Mouse (Mus musculus): Measurements from ENCODE around the gene Prkca. TPM values are rescaled to one million over a fixed set of nuclear protein-coding genes. Genes with fewer than 3 reads are reported as not detected.

Gene Prkca
- total RNA-seq, 1 experiment: 8.4 TPM

DNA sequence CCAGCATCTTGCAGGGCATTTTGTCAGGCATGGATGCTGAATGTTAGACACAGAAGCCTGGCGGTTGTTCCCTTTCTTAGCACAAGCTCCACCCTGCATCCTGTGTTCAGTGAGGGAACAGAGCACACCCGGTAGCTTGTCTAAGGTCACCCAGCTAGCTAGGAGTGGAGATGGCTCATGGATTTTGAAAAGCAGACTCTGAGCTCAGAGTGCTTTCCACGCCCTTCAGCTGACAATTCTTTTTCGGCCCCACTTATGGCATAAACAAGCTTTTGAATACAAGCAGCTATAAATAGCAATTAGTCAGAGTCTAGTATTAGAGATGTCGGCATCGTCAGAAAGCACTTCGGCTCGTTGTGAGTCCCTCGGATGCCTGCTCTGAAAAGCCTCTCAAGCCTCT lies 178.0 kb downstream of the Prkca start:
- no peaks in the 10 kb centered on the region for H3K9me3 ChIP-seq (ENCODE audit: control insufficient read depth, insufficient read depth, low read depth, low read length)
- no peaks in the 10 kb centered on the region for H3K36me3 ChIP-seq (ENCODE audit: control insufficient read depth, insufficient read depth, low read length, poor library complexity, severe bottlenecking)
- TF ChIP-seq MAFK (IDR thresholded peaks at IDR 0.05; ENCODE audit: insufficient read depth, low read depth, low read length): no peak
- TF ChIP-seq CHD2 (IDR thresholded peaks at IDR 0.05; ENCODE audit: low read depth, low read length): no peak
- no peak for TF ChIP-seq ZNF384 (IDR thresholded peaks at IDR 0.05; ENCODE audit: low read depth, low read length)
- TF ChIP-seq HCFC1 (IDR thresholded peaks at IDR 0.05; ENCODE audit: borderline replicate concordance, insufficient read depth, low read length): no peak
- in situ Hi-C loops (cut with MboI; ENCODE audit: low sequenced_read_pairs in 2 of 2, unreplicated experiment in 2 of 2): no loop called here
- no peak for DNase-seq (ENCODE audit: low read depth, low spot score)
- no peaks in the 10 kb centered on the region for H3K4me1 ChIP-seq (ENCODE audit: control insufficient read depth in 2 of 2, insufficient read depth in 2 of 2, low read length in 2 of 2, poor library complexity in 1 of 2)
- no peak overlapping the region for H3K4me3 ChIP-seq (ENCODE audit: insufficient read depth in 1 of 2, low read depth in 1 of 2, low read length in 2 of 2, poor library complexity in 1 of 2, severe bottlenecking in 1 of 2)
- H3K27ac ChIP-seq (ENCODE audit: insufficient read depth, low read depth, low read length, poor library complexity, severe bottlenecking): no peak overlapping the region
- H3K9ac ChIP-seq (ENCODE audit: insufficient read depth, low read depth, low read length, poor library complexity, severe bottlenecking): no peak overlapping the region

DNA sequence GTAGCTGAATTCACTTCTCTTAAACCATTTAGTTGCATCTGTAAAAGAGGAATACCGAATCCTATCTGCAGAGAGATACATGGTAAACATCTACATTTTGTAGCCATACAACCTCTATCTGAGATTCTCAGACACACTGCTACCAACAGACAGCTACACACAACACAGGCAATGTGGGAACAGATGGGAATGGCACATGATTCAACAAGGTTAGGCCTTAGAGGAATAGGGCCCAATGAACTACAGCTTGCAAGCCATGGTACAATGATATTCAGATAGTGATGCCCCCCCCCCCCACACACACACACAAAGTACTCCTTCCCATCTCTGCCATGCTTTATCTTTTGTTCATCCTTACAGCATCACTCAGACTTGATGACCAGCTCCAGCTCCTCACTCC lies 181.1 kb downstream of the Prkca start:
- H3K4me1 ChIP-seq (ENCODE audit: control insufficient read depth in 2 of 2, insufficient read depth in 2 of 2, low read length in 2 of 2, poor library complexity in 1 of 2): no peaks in the 10 kb centered on the region
- H3K27ac ChIP-seq (ENCODE audit: insufficient read depth, low read depth, low read length, poor library complexity, severe bottlenecking): no peak overlapping the region
- H3K9me3 ChIP-seq (ENCODE audit: control insufficient read depth, insufficient read depth, low read depth, low read length): no peaks in the 10 kb centered on the region
- no peak overlapping the region for H3K9ac ChIP-seq (ENCODE audit: insufficient read depth, low read depth, low read length, poor library complexity, severe bottlenecking)
- no peak overlapping the region for H3K4me3 ChIP-seq (ENCODE audit: insufficient read depth in 1 of 2, low read depth in 1 of 2, low read length in 2 of 2, poor library complexity in 1 of 2, severe bottlenecking in 1 of 2)
- in situ Hi-C loops (cut with MboI; ENCODE audit: low sequenced_read_pairs in 2 of 2, unreplicated experiment in 2 of 2): no loop called here
- H3K36me3 ChIP-seq (ENCODE audit: control insufficient read depth, insufficient read depth, low read length, poor library complexity, severe bottlenecking): no peaks in the 10 kb centered on the region
- no peak for TF ChIP-seq CHD2 (IDR thresholded peaks at IDR 0.05; ENCODE audit: low read depth, low read length)
- TF ChIP-seq MAFK (IDR thresholded peaks at IDR 0.05; ENCODE audit: insufficient read depth, low read depth, low read length): no peak
- no peak for TF ChIP-seq HCFC1 (IDR thresholded peaks at IDR 0.05; ENCODE audit: borderline replicate concordance, insufficient read depth, low read length)
- no peak for TF ChIP-seq ZC3H11A (IDR thresholded peaks at IDR 0.05; ENCODE audit: borderline replicate concordance, low read depth, low read length)
- TF ChIP-seq ZNF384 (IDR thresholded peaks at IDR 0.05; ENCODE audit: low read depth, low read length): no peak
- DNase-seq (ENCODE audit: low read depth, low spot score): no peak

DNA sequence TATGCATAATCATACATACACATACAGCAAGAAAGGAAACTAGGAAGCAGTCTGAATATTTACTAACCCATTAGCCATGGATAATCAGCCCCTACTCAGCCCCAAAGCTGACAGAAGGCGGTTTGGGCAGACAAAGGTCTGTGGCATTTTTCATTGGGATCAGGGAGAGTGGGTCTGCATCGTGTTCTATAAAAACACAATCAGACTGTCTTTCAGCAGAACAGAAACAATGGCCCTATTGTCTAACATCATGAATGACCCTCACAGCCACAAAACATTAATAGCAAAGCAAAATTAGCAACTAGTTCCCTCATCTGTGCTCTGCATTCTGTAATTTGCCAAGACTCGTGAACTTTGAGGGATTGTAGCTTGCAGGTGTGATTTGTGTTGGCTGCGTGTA lies 181.6 kb downstream of the Prkca start:
- no peak for DNase-seq (ENCODE audit: low read depth, low spot score)
- no peaks in the 10 kb centered on the region for H3K4me1 ChIP-seq (ENCODE audit: control insufficient read depth in 2 of 2, insufficient read depth in 2 of 2, low read length in 2 of 2, poor library complexity in 1 of 2)
- no peak overlapping the region for H3K27ac ChIP-seq (ENCODE audit: insufficient read depth, low read depth, low read length, poor library complexity, severe bottlenecking)
- no peaks in the 10 kb centered on the region for H3K36me3 ChIP-seq (ENCODE audit: control insufficient read depth, insufficient read depth, low read length, poor library complexity, severe bottlenecking)
- no peaks in the 10 kb centered on the region for H3K9me3 ChIP-seq (ENCODE audit: control insufficient read depth, insufficient read depth, low read depth, low read length)
- in situ Hi-C loops (cut with MboI; ENCODE audit: low sequenced_read_pairs in 2 of 2, unreplicated experiment in 2 of 2): no loop called here
- TF ChIP-seq MAFK (IDR thresholded peaks at IDR 0.05; ENCODE audit: insufficient read depth, low read depth, low read length) (no peak), CHD2 (IDR thresholded peaks at IDR 0.05; ENCODE audit: low read depth, low read length) (no peak), HCFC1 (IDR thresholded peaks at IDR 0.05; ENCODE audit: borderline replicate concordance, insufficient read depth, low read length) (no peak), ZC3H11A (IDR thresholded peaks at IDR 0.05; ENCODE audit: borderline replicate concordance, low read depth, low read length) (no peak), ZNF384 (IDR thresholded peaks at IDR 0.05; ENCODE audit: low read depth, low read length) (no peak)
- H3K9ac ChIP-seq (ENCODE audit: insufficient read depth, low read depth, low read length, poor library complexity, severe bottlenecking): no peak overlapping the region
- H3K4me3 ChIP-seq (ENCODE audit: insufficient read depth in 1 of 2, low read depth in 1 of 2, low read length in 2 of 2, poor library complexity in 1 of 2, severe bottlenecking in 1 of 2): no peak overlapping the region

DNA sequence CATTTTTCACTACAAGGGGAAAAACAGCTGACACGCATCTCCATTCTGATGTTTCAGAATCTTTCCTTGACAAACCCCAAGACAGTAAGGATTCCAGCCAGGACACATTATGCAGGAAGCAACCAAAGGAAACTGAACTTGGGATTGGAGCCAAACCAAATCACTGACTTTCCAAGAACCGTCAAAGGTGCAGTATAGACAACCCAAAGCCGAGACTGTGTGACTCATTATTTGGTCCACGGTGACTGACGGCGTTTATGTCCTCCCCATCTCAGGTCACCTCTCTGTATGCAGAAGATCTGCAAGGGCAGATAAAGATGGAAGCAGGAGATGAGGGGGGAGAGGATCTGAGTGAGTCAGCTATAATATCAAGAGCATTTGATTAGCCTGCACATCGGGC lies 183.7 kb downstream of the Prkca start:
- in situ Hi-C loops (cut with MboI; ENCODE audit: low sequenced_read_pairs in 2 of 2, unreplicated experiment in 2 of 2): no loop called here
- no peak overlapping the region for H3K27ac ChIP-seq (ENCODE audit: insufficient read depth, low read depth, low read length, poor library complexity, severe bottlenecking)
- no peaks in the 10 kb centered on the region for H3K36me3 ChIP-seq (ENCODE audit: control insufficient read depth, insufficient read depth, low read length, poor library complexity, severe bottlenecking)
- H3K4me3 ChIP-seq (ENCODE audit: insufficient read depth in 1 of 2, low read depth in 1 of 2, low read length in 2 of 2, poor library complexity in 1 of 2, severe bottlenecking in 1 of 2): no peak overlapping the region
- TF ChIP-seq ZC3H11A (IDR thresholded peaks at IDR 0.05; ENCODE audit: borderline replicate concordance, low read depth, low read length) (no peak), MAFK (IDR thresholded peaks at IDR 0.05; ENCODE audit: insufficient read depth, low read depth, low read length) (no peak), ZNF384 (IDR thresholded peaks at IDR 0.05; ENCODE audit: low read depth, low read length) (no peak), CHD2 (IDR thresholded peaks at IDR 0.05; ENCODE audit: low read depth, low read length) (no peak), HCFC1 (IDR thresholded peaks at IDR 0.05; ENCODE audit: borderline replicate concordance, insufficient read depth, low read length) (no peak)
- H3K9ac ChIP-seq (ENCODE audit: insufficient read depth, low read depth, low read length, poor library complexity, severe bottlenecking): no peak overlapping the region
- DNase-seq (ENCODE audit: low read depth, low spot score): no peak
- 0 out of 4 replicates have a peak, but pooled peaks cover 0 to 2% of the 10 kb centered on the region in 2 experiments for H3K4me1 ChIP-seq (ENCODE audit: control insufficient read depth in 2 of 2, insufficient read depth in 2 of 2, low read length in 2 of 2, poor library complexity in 1 of 2)
- no peaks in the 10 kb centered on the region for H3K9me3 ChIP-seq (ENCODE audit: control insufficient read depth, insufficient read depth, low read depth, low read length)

DNA sequence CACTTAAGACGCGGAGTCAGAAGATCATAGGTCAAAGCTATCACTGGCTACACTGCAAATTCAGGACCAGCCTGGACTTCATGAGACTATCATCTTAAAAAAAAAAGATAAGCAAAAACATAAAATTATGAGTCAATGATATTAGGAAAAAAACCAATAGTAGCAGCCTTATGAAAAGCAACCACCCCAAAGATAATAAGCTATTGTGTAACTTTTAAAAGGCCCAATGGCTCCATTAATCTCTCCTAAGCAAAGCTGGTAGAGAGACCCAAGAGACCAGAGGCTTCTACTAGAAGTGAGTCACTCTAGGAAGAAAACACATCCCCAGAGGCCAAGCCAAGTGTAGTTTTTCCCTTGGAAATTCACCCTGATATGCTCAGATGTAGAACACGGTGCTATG lies 185.7 kb downstream of the Prkca start:
- in situ Hi-C loops (cut with MboI; ENCODE audit: low sequenced_read_pairs in 2 of 2, unreplicated experiment in 2 of 2): no loop called here
- no peak overlapping the region for H3K9ac ChIP-seq (ENCODE audit: insufficient read depth, low read depth, low read length, poor library complexity, severe bottlenecking)
- no peak for DNase-seq (ENCODE audit: low read depth, low spot score)
- H3K4me1 ChIP-seq (ENCODE audit: control insufficient read depth in 2 of 2, insufficient read depth in 2 of 2, low read length in 2 of 2, poor library complexity in 1 of 2): 0 out of 4 replicates have a peak, but pooled peaks cover 0 to 2% of the 10 kb centered on the region in 2 experiments
- H3K4me3 ChIP-seq (ENCODE audit: insufficient read depth in 1 of 2, low read depth in 1 of 2, low read length in 2 of 2, poor library complexity in 1 of 2, severe bottlenecking in 1 of 2): no peak overlapping the region
- TF ChIP-seq ZNF384 (IDR thresholded peaks at IDR 0.05; ENCODE audit: low read depth, low read length): no peak
- no peak for TF ChIP-seq ZC3H11A (IDR thresholded peaks at IDR 0.05; ENCODE audit: borderline replicate concordance, low read depth, low read length)
- no peak for TF ChIP-seq MAFK (IDR thresholded peaks at IDR 0.05; ENCODE audit: insufficient read depth, low read depth, low read length)
- TF ChIP-seq CHD2 (IDR thresholded peaks at IDR 0.05; ENCODE audit: low read depth, low read length): no peak
- no peak for TF ChIP-seq HCFC1 (IDR thresholded peaks at IDR 0.05; ENCODE audit: borderline replicate concordance, insufficient read depth, low read length)
- no peaks in the 10 kb centered on the region for H3K36me3 ChIP-seq (ENCODE audit: control insufficient read depth, insufficient read depth, low read length, poor library complexity, severe bottlenecking)
- no peaks in the 10 kb centered on the region for H3K9me3 ChIP-seq (ENCODE audit: control insufficient read depth, insufficient read depth, low read depth, low read length)
- no peak overlapping the region for H3K27ac ChIP-seq (ENCODE audit: insufficient read depth, low read depth, low read length, poor library complexity, severe bottlenecking)
